ENCODE assay signal across 7 mouse cellular contexts in genomic region chr16:35139873-35140619, GRCm38 (mm10). TPM values are rescaled to one million over a fixed set of nuclear protein-coding genes. Genes with fewer than 3 reads are reported as not detected.
DNase-seq lines count a peak whose midpoint lies in the region; ATAC-seq lines count a peak whose summit lies in the region.

No protein-coding gene starts in this region.

- peaks cover 7% of the 10 kb centered on the region; the same call in 1 of the 2 replicates for H3K27me3 ChIP-seq in forebrain, embryonic 10.5 days (ENCODE audit: poor library complexity, severe bottlenecking)
- H3K27me3 ChIP-seq in limb, embryonic 12.5 days: no peaks in the 10 kb centered on the region
- H3K27me3 ChIP-seq in kidney, embryonic 15.5 days: no peaks in the 10 kb centered on the region

- peaks cover 23% of the 10 kb centered on the region for H3K4me1 ChIP-seq in forebrain, embryonic 10.5 days
- peaks cover 17% of the 10 kb centered on the region for H3K4me1 ChIP-seq in limb, embryonic 12.5 days (replicated peaks)
- peaks cover 8% of the 10 kb centered on the region for H3K4me1 ChIP-seq in kidney, embryonic 15.5 days

- no peak overlapping the region for H3K9ac ChIP-seq in limb, embryonic 12.5 days (replicated peaks)
- no peak overlapping the region for H3K9ac ChIP-seq in kidney, embryonic 15.5 days

- peak; percentile 38 for ATAC-seq in limb, embryonic 12.5 days (ENCODE audit: insufficient number of reproducible peaks, insufficient read depth, low FRiP score, low TSS enrichment, low read depth)
- no peak for ATAC-seq in kidney, embryonic 15.5 days (replicated peaks; ENCODE audit: low FRiP score)

- DNase-seq in ovary, adult 18-20 months (ENCODE audit: low spot score): peak; percentile 33
- DNase-seq in ovary, postnatal 10 days (ENCODE audit: low spot score): no peak
- DNase-seq in forebrain, embryonic 10.5 days (ENCODE audit: extremely low spot score, low spot score): peak; percentile 49
- peak; percentile 10 for DNase-seq in yolk sac, embryonic 10.5 days (ENCODE audit: low spot score)
- DNase-seq in layer of hippocampus, postnatal 10 days (ENCODE audit: low spot score in 2 of 2): no peak

- H3K4me3 ChIP-seq in forebrain, embryonic 10.5 days: peak overlapping the region; percentile 32
- H3K4me3 ChIP-seq in limb, embryonic 12.5 days (replicated peaks): no peak overlapping the region
- H3K4me3 ChIP-seq in kidney, embryonic 15.5 days (replicated peaks): no peak overlapping the region

- 28% methylated on average over 11 of the region's 11 CpGs for WGBS in forebrain, embryonic 10.5 days
- 20% methylated on average over 11 of the region's 11 CpGs for WGBS in limb, embryonic 12.5 days
- WGBS in kidney, embryonic 15.5 days: 31% methylated on average over 11 of the region's 11 CpGs

- peak overlapping the region; percentile 76 for H3K27ac ChIP-seq in forebrain, embryonic 10.5 days
- peak overlapping the region; percentile 68 for H3K27ac ChIP-seq in limb, embryonic 12.5 days
- no peak overlapping the region for H3K27ac ChIP-seq in kidney, embryonic 15.5 days

- no peaks in the 10 kb centered on the region for H3K36me3 ChIP-seq in forebrain, embryonic 10.5 days (replicated peaks)
- H3K36me3 ChIP-seq in limb, embryonic 12.5 days: no peaks in the 10 kb centered on the region
- no peaks in the 10 kb centered on the region for H3K36me3 ChIP-seq in kidney, embryonic 15.5 days

- no peaks in the 10 kb centered on the region for H3K9me3 ChIP-seq in forebrain, embryonic 10.5 days
- H3K9me3 ChIP-seq in limb, embryonic 12.5 days: peaks cover under 1% of the 10 kb centered on the region; the same call in 1 of the 2 replicates
- H3K9me3 ChIP-seq in kidney, embryonic 15.5 days (replicated peaks): no peaks in the 10 kb centered on the region

- peak overlapping the region; percentile 30 for H3K4me2 ChIP-seq in limb, embryonic 12.5 days
- no peak overlapping the region for H3K4me2 ChIP-seq in kidney, embryonic 15.5 days

RNA-seq across cellular contexts. Expression of gene Adcy5, which starts 14.6 kb away (rescaled TPM):
- polyA plus RNA-seq in forebrain, embryonic 10.5 days (2016; fragmentation: Nextera tagmentation; extraction: Ambion mirVana): 0.64 and 0.67 TPM in 2 replicates
- polyA plus RNA-seq in limb, embryonic 12.5 days (2016; fragmentation: Nextera tagmentation; extraction: Ambion mirVana): 2.2 and 2.7 TPM in 2 replicates
- total RNA-seq in layer of hippocampus, postnatal 10 days (2021): 10 to 100 TPM; 68.7 to 73.4 TPM
- 0.66 and 0.87 TPM in 2 replicates for polyA plus RNA-seq in kidney, embryonic 15.5 days (2015; fragmentation: Nextera tagmentation; extraction: Ambion mirVana)

Comparison
In these comparisons a context has a peak if more than half of its experiments do, and no peak if none do; other contexts are left out.
1. DNase-seq: peak in ovary, adult 18-20 months (single experiment), forebrain, embryonic 10.5 days (single experiment) and yolk sac, embryonic 10.5 days (single experiment); none in ovary, postnatal 10 days (single experiment) and layer of hippocampus, postnatal 10 days (0 of 2).